Mouse (Mus musculus) embryo, embryonic 10 days (tissue): Measurements from ENCODE around the gene Ankar.

Source experiments
- DNase-seq: peaks from one replicate; pipeline ENCODE4 v3.0.0-alpha.2; 2015; ENCODE audit warnings: low spot score

Ankar gene

GRCm38 (mm10) chr1:72710753-72711653 is 10.6 kb upstream of the Ankar start, which contains the start of gene Rpl37a:
Rpl37a (plus strand) TSS chr1:72711290.
- peak; percentile 100 for DNase-seq

- DNase-seq = no peak
Measured at GRCm38 (mm10) chr1:72707525-72707924, 7.1 kb upstream of the Ankar start.

GRCm38 (mm10) chr1:72698651-72699050 is 1.7 kb downstream of the Ankar start:
- no peak for DNase-seq

GRCm38 (mm10) chr1:72696256-72696655 is 4.1 kb downstream of the Ankar start:
- no peak for DNase-seq

GRCm38 (mm10) chr1:72673070-72673469 is 27.3 kb downstream of the Ankar start:
- DNase-seq = no peak

- DNase-seq = peak; percentile 88
Measured at GRCm38 (mm10) chr1:72640658-72641410, 59.5 kb downstream of the Ankar start.

GRCm38 (mm10) chr1:72635221-72635620 is 65.2 kb downstream of the Ankar start:
- peak; percentile 70 for DNase-seq

- no peak for DNase-seq
Measured at GRCm38 (mm10) chr1:72612172-72612571, 88.2 kb downstream of the Ankar start.

- peak; percentile 24 for DNase-seq
Measured at GRCm38 (mm10) chr1:72609887-72610877, 90.2 kb downstream of the Ankar start.

- no peak for DNase-seq
Measured at GRCm38 (mm10) chr1:72609129-72609528, 91.2 kb downstream of the Ankar start.

GRCm38 (mm10) chr1:72606186-72606673 is 94.1 kb downstream of the Ankar start:
- DNase-seq = peak; percentile 13

- no peak for DNase-seq
Measured at GRCm38 (mm10) chr1:72602803-72603202, 97.6 kb downstream of the Ankar start.

GRCm38 (mm10) chr1:72602186-72602585 is 98.2 kb downstream of the Ankar start:
- DNase-seq = no peak

GRCm38 (mm10) chr1:72601233-72601632 is 99.1 kb downstream of the Ankar start:
- no peak for DNase-seq

- DNase-seq = no peak
Measured at GRCm38 (mm10) chr1:72600778-72601177, 99.6 kb downstream of the Ankar start.

- DNase-seq = no peak
Measured at GRCm38 (mm10) chr1:72599146-72600101, 101.0 kb downstream of the Ankar start.

- DNase-seq = no peak
Measured at GRCm38 (mm10) chr1:72596231-72596630, 104.1 kb downstream of the Ankar start.

GRCm38 (mm10) chr1:72595686-72596085 is 104.7 kb downstream of the Ankar start:
- no peak for DNase-seq

- DNase-seq = no peak
Measured at GRCm38 (mm10) chr1:72593340-72593951, 106.9 kb downstream of the Ankar start.
